ENCODE assay signal across 10 mouse cellular contexts in the genomic region with DNA sequence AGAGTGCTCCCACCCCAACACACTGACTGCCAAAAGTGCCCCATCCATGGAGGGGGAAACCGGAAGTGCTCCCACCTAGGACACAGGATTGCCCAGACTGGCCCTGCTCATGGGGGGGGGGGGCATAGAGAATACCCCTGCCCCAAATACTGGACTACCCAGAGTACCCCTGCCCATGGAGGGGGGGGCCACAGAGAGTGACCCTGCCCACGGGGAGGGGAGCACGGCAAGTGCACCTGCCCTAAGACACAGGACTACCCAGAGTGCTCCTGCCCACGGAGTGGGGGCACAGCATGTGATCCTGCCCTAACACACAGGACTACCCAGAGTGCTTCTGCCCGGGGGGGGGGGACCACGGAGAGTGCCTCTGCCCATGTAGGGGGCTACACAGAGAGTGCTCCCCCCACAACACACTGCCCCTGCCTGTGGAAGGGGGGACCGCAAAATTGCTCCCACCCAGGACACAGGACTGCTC.
DNase-seq lines count a peak whose midpoint lies in the region; ATAC-seq and TF ChIP-seq lines count a peak whose summit lies in the region.
"Had no signal": no experiment of that assay in that cellular context is flagged by ENCODE, and none has a peak within 500 bp of the region (broad histone marks: within the 10 kb centered on the region; RNA-seq: fewer than 3 reads in every experiment).

No protein-coding gene starts in this region.

- no peaks in the 10 kb centered on the region for H3K9me3 ChIP-seq in kidney, postnatal 0 days (replicated peaks; ENCODE audit: low read length)
- H3K9me3 ChIP-seq in forebrain, embryonic 15.5 days = no peaks in the 10 kb centered on the region
- no peaks in the 10 kb centered on the region for H3K9me3 ChIP-seq in limb, embryonic 12.5 days
- H3K9me3 ChIP-seq in neural tube, embryonic 15.5 days (replicated peaks) = no peaks in the 10 kb centered on the region

- 85% methylated on average over 6 of the region's 7 CpGs for WGBS in kidney, postnatal 0 days
- 79% methylated on average over 7 of the region's 7 CpGs for WGBS in forebrain, embryonic 15.5 days
- 87% methylated on average over 7 of the region's 7 CpGs for WGBS in limb, embryonic 12.5 days
- 89% methylated on average over 7 of the region's 7 CpGs for WGBS in neural tube, embryonic 15.5 days

- TF ChIP-seq CTCF in kidney, postnatal 0 days (IDR thresholded peaks at IDR 0.05; ENCODE audit: low read depth) = no peak

- no peak overlapping the region for H3K4me2 ChIP-seq in kidney, postnatal 0 days (ENCODE audit: low read length)
- no peak overlapping the region for H3K4me2 ChIP-seq in forebrain, embryonic 15.5 days (replicated peaks)
- peak overlapping the region; percentile 67 for H3K4me2 ChIP-seq in limb, embryonic 12.5 days
- H3K4me2 ChIP-seq in neural tube, embryonic 15.5 days = no peak overlapping the region; the same call in 1 of the 2 replicates

- H3K9ac ChIP-seq in kidney, postnatal 0 days (ENCODE audit: low read depth, low read length) = no peak overlapping the region
- H3K9ac ChIP-seq in forebrain, embryonic 15.5 days (replicated peaks) = no peak overlapping the region
- no peak overlapping the region for H3K9ac ChIP-seq in limb, embryonic 12.5 days (replicated peaks)
- H3K9ac ChIP-seq in neural tube, embryonic 15.5 days (replicated peaks) = no peak overlapping the region

- H3K4me1 ChIP-seq in kidney, postnatal 0 days (replicated peaks; ENCODE audit: insufficient read depth, low read length) = no peaks in the 10 kb centered on the region
- peaks cover 33% of the 10 kb centered on the region for H3K4me1 ChIP-seq in forebrain, embryonic 15.5 days
- peaks cover 48% of the 10 kb centered on the region for H3K4me1 ChIP-seq in limb, embryonic 12.5 days (replicated peaks)
- H3K4me1 ChIP-seq in neural tube, embryonic 15.5 days = peaks cover 35% of the 10 kb centered on the region

- no peak for DNase-seq in kidney, postnatal 0 days (ENCODE audit: low spot score)
- DNase-seq in kidney, postnatal 14 days = no peak
- no peak for DNase-seq in cerebellum, adult 8-10 months
- DNase-seq in left cerebral cortex, postnatal 36 days (ENCODE audit: low spot score in 2 of 2) = no peak
- DNase-seq: gastrocnemius, postnatal 10 days; right cerebral cortex, postnatal 25 days had no signal

- peak; percentile 45; the same call in 1 of the 2 replicates for ATAC-seq in kidney, postnatal 0 days (replicated peaks; ENCODE audit: low FRiP score, low read depth)
- ATAC-seq in forebrain, embryonic 15.5 days (replicated peaks) = peak; percentile 35
- peak; percentile 40 for ATAC-seq in limb, embryonic 12.5 days (ENCODE audit: insufficient number of reproducible peaks, insufficient read depth, low FRiP score, low TSS enrichment, low read depth)
- ATAC-seq in neural tube, embryonic 15.5 days (ENCODE audit: low FRiP score) = 0 out of 2 replicates have a peak, but pooled peaks have one; percentile 22
- ATAC-seq: activated CD4-positive, CD25-positive, alpha-beta regulatory T cell, adult 4 months had no signal

- H3K4me3 ChIP-seq in kidney, postnatal 0 days (replicated peaks; ENCODE audit: low read depth, low read length) = no peak overlapping the region
- no peak overlapping the region for H3K4me3 ChIP-seq in forebrain, embryonic 15.5 days
- H3K4me3 ChIP-seq in limb, embryonic 12.5 days (replicated peaks) = no peak overlapping the region
- no peak overlapping the region for H3K4me3 ChIP-seq in neural tube, embryonic 15.5 days (replicated peaks)

- intact Hi-C loops in left cerebral cortex, postnatal 36 days (cut with DNase I) = no loop called here

- no peaks in the 10 kb centered on the region for H3K36me3 ChIP-seq in kidney, postnatal 0 days (ENCODE audit: insufficient read depth, low read length)
- H3K36me3 ChIP-seq in forebrain, embryonic 15.5 days = no peaks in the 10 kb centered on the region
- H3K36me3 ChIP-seq in limb, embryonic 12.5 days = no peaks in the 10 kb centered on the region
- no peaks in the 10 kb centered on the region for H3K36me3 ChIP-seq in neural tube, embryonic 15.5 days

- no peaks in the 10 kb centered on the region for H3K27me3 ChIP-seq in kidney, postnatal 0 days (ENCODE audit: insufficient read depth, low read length)
- peaks cover 53% of the 10 kb centered on the region for H3K27me3 ChIP-seq in forebrain, embryonic 15.5 days
- H3K27me3 ChIP-seq in limb, embryonic 12.5 days = peaks cover 21% of the 10 kb centered on the region
- peaks cover 20% of the 10 kb centered on the region for H3K27me3 ChIP-seq in neural tube, embryonic 15.5 days (replicated peaks)

- no peak overlapping the region for H3K27ac ChIP-seq in kidney, postnatal 0 days
- no peak overlapping the region for H3K27ac ChIP-seq in forebrain, embryonic 15.5 days (replicated peaks)
- H3K27ac ChIP-seq in limb, embryonic 12.5 days = no peak overlapping the region
- no peak overlapping the region for H3K27ac ChIP-seq in neural tube, embryonic 15.5 days (replicated peaks)
